Mouse (Mus musculus) heart, embryonic 16.5 days (tissue): ENCODE results near the gene Chrna1. TPM values are rescaled to one million over a fixed set of nuclear protein-coding genes. Genes with fewer than 3 reads are reported as not detected.

Experiments
- ATAC-seq: fragments of 200-750 bp; cut with Nextera tagmentation; replicated peaks from 2 replicates; pipeline ENCODE4 v1.8.0; 2017; ENCODE audit warnings: moderate number of reproducible peaks; ENCODE audit not compliant: insufficient read depth, low FRiP score; ENCODE audit errors: extremely low read depth
- H3K27ac ChIP-seq: fragments of 300-500 bp; sonication (generic); 2 replicates; pipeline ENCODE4 v1.5.1; 2014; ENCODE audit warnings: mild to moderate bottlenecking, low read length, control low read depth, moderate library complexity
- H3K27me3 ChIP-seq: fragments of 300-500 bp; sonication (generic); 2 replicates; pipeline ENCODE4 v1.6.1; 2014; ENCODE audit warnings: low read length, mixed read lengths; ENCODE audit not compliant: control insufficient read depth, insufficient read depth
- H3K36me3 ChIP-seq: fragments of 300-500 bp; sonication (generic); 2 replicates; pipeline ENCODE4 v1.6.1; 2014; ENCODE audit not compliant: control insufficient read depth, insufficient read depth
- H3K4me1 ChIP-seq: fragments of 300-500 bp; sonication (generic); 2 replicates; pipeline ENCODE4 v1.6.1; 2014; ENCODE audit warnings: low read length, mixed read lengths; ENCODE audit not compliant: control insufficient read depth, insufficient read depth
- H3K4me2 ChIP-seq: fragments of 300-500 bp; sonication (generic); 2 replicates; pipeline ENCODE4 v1.6.1; 2014; ENCODE audit warnings: low read depth, mild to moderate bottlenecking, control low read depth, low read length
- H3K4me3 ChIP-seq: fragments of 300-500 bp; sonication (generic); 2 replicates; pipeline ENCODE4 v1.5.1; 2014; ENCODE audit warnings: mild to moderate bottlenecking, control low read depth, low read length
- H3K9ac ChIP-seq: fragments of 300-500 bp; sonication (generic); 2 replicates; pipeline ENCODE4 v1.6.1; 2014; ENCODE audit warnings: low read length, control low read depth
- H3K9me3 ChIP-seq: fragments of 300-500 bp; sonication (generic); replicated peaks from 2 replicates; pipeline ENCODE4 v1.6.1; 2016; ENCODE audit warnings: low read length; ENCODE audit not compliant: control insufficient read depth
- WGBS: fragments of 180-500 bp; shearing (Covaris S2); extraction: QIAGEN DNeasy Blood & Tissue Kit; methylation state at CpG from one replicate; pipeline ENCODE4 v1.1.7; 2014; 5-methylcytosine and 5-hydroxymethylcytosine counted together
- polyA plus RNA-seq: library from polyadenylated mRNA; unstranded; fragments of >200 nt; fragmentation: Nextera tagmentation; extraction: Ambion mirVana; gene quantifications from 2 replicates; pipeline ENCODE4 v1.2.1, GENCODE M21; 2015

The Chrna1 gene
- polyA plus RNA-seq, 1 experiment from 2014 or later, result 0.34 TPM

DNA sequence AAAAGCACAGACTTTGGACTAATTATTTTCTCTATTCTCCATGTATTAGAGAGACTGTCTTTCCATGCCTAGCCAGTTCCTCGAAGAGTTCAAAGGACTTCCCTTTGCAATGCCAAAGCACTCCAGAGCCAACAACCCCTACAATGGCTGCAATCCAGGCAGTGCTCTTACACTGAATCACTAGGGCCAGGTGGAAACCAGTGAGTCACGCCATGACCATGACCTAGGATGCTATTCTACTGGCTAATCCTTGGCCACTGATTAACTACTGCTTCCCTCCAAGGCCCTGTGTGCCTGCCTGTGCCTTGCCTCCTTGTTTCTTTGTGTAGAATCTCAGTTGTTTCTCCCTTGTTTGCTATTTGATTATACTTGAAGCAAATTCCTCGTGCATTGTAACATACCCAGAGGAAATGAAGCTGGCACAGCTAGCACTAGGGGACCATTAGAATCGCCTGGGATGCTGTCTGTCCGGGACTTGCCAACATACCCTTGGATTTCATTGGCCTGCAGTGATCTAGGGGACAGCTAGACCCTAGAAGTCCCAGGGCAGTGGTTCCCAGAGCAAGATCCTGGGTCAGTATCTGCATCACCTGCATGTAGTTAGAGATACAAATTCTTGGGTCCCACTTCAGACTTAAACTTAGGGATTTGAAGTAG lies 29.1 kb upstream of the Chrna1 start:
- H3K27ac ChIP-seq, result no peak overlapping the region
- H3K4me2 ChIP-seq, result no peak overlapping the region
- H3K4me3 ChIP-seq, result no peak overlapping the region
- H3K27me3 ChIP-seq, result no peaks in the 10 kb centered on the region
- no peaks in the 10 kb centered on the region for H3K9me3 ChIP-seq
- no peak overlapping the region for H3K9ac ChIP-seq
- H3K36me3 ChIP-seq, result peaks cover 4% of the 10 kb centered on the region
- no peak for ATAC-seq
- 75% methylated on average over 5 of the region's 5 CpGs for WGBS
- H3K4me1 ChIP-seq, result no peaks in the 10 kb centered on the region

DNA sequence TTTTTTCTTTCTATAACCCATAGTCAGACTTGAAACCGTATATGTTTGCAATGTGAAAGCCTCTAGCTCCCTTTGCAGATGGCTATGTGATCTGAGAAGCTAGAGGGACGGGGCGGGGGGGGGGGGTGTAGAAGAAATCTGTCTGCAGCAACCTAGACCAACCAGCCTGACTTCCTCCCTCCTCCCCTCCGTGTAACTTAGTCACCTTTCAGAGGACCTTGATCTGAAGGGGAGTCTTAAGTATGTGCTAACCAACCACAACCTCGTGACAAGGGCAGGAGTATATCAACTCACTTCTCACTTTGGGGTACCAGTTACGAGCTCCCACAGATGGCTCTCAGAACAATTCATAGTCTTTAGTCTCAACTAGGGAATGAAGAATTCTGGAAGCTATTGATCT lies 28.3 kb upstream of the Chrna1 start:
- Histone ChIP-seq H3K27me3 (no peaks in the 10 kb centered on the region), H3K4me1 (no peaks in the 10 kb centered on the region), H3K9me3 (no peaks in the 10 kb centered on the region), H3K4me3 (no peak overlapping the region), H3K9ac (no peak overlapping the region), H3K27ac (no peak overlapping the region), H3K36me3 (peaks cover 4% of the 10 kb centered on the region), H3K4me2 (no peak overlapping the region)
- ATAC-seq, result no peak
- WGBS, result 79% methylated on average over 6 of the region's 6 CpGs

DNA sequence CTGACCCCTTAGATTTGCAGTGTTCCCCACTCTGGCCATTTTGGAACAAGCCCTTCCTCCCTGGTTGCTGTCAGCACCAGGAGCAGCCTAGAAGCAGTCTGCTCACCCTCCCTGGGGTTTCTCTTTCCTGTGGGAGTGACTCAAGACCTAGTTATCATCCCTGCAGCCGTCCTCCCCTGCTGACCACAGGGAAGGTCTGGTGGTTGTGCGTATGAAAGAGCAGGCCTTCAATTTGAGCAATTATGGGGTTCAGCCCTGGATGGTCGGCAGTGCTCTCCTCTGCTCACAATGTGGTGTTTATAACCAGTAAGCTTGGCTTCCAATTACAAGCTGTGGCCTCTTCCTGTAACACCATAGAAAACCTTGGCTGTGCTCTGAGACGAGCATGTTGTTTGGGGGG lies 27.5 kb upstream of the Chrna1 start:
- Histone ChIP-seq H3K4me1 (no peaks in the 10 kb centered on the region), H3K36me3 (peaks cover 3% of the 10 kb centered on the region), H3K9ac (no peak overlapping the region), H3K4me2 (no peak overlapping the region), H3K9me3 (no peaks in the 10 kb centered on the region), H3K27ac (no peak overlapping the region), H3K27me3 (no peaks in the 10 kb centered on the region), H3K4me3 (no peak overlapping the region)
- ATAC-seq, result 0 out of 2 replicates have a peak, but pooled peaks have one; percentile 49
- WGBS, result 33% methylated on average over 4 of the region's 4 CpGs

DNA sequence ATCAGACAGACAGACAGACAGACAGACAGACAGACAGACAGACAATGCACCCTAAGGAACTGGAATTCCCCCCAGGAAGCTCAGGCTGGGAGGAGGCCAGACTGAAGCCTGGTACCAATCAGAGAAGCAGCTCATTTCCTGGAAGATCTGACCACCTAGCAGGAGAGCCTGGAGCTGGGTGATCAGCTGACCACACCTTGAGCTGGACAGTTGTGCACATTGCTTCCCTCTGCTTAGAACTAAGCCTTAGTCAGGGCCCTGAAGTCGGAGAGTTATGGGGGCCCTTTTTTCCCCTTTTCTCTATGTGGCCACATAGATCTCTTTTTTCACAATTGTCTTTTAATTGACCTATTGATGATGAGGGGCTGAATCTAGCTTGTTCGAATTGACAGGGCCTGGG lies 27.0 kb upstream of the Chrna1 start:
- Histone ChIP-seq H3K27me3 (no peaks in the 10 kb centered on the region), H3K9ac (no peak overlapping the region), H3K4me2 (no peak overlapping the region), H3K27ac (no peak overlapping the region), H3K4me3 (no peak overlapping the region), H3K36me3 (no peaks in the 10 kb centered on the region), H3K9me3 (no peaks in the 10 kb centered on the region), H3K4me1 (no peaks in the 10 kb centered on the region)
- ATAC-seq, result 0 out of 2 replicates have a peak, but pooled peaks have one; percentile 50
- whole genome bisulfite sequencing, result 54% methylated on average over 2 of the region's 2 CpGs

DNA sequence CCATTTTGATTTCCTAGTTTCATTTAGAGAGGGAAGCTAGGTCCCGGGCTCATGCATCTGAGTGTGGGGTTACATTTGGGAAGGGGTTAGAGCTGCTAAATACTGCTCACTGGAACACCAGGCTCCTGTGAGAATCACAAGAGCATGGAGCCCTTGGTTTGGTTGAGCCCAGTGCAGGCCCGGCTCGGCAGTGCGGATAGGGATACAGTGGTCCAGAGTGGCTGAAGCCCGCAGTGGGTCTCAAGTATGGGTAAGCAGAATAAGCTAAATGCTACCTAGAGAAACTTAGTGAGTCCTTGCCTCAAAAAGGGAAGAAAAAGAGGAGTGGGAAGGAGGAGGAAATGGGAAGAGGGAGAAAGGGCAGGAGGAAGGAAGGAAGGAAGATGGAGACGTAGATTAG lies 26.5 kb upstream of the Chrna1 start:
- Histone ChIP-seq H3K9me3 (no peaks in the 10 kb centered on the region), H3K4me3 (no peak overlapping the region), H3K9ac (no peak overlapping the region), H3K27me3 (no peaks in the 10 kb centered on the region), H3K36me3 (no peaks in the 10 kb centered on the region), H3K4me1 (no peaks in the 10 kb centered on the region), H3K27ac (no peak overlapping the region), H3K4me2 (no peak overlapping the region)
- WGBS, result 88% methylated on average over 6 of the region's 6 CpGs
- no peak for ATAC-seq

DNA sequence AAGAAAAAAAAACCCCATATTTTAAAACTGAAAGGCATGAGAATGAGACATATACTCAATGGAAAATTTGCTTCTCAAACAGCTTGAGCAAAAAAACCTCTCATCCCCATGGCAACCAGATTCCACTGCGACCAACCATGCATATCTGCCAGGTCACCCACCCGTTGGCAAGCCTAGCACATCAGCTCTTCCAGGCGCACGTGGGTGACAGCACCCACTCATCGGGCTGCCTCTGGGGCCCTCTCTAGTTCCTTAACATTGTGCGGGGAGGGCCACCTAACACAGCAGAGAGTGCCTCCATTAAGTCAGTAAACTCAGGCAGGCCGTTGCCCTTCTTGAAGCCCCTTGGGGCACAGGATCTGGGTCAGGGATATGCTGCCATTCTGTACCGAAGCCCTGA lies 24.9 kb upstream of the Chrna1 start:
- Histone ChIP-seq H3K36me3 (no peaks in the 10 kb centered on the region), H3K4me1 (no peaks in the 10 kb centered on the region), H3K4me3 (no peak overlapping the region), H3K27me3 (no peaks in the 10 kb centered on the region), H3K27ac (no peak overlapping the region), H3K4me2 (no peak overlapping the region), H3K9ac (no peak overlapping the region), H3K9me3 (no peaks in the 10 kb centered on the region)
- WGBS, result 64% methylated on average over 8 of the region's 8 CpGs
- no peak for ATAC-seq

DNA sequence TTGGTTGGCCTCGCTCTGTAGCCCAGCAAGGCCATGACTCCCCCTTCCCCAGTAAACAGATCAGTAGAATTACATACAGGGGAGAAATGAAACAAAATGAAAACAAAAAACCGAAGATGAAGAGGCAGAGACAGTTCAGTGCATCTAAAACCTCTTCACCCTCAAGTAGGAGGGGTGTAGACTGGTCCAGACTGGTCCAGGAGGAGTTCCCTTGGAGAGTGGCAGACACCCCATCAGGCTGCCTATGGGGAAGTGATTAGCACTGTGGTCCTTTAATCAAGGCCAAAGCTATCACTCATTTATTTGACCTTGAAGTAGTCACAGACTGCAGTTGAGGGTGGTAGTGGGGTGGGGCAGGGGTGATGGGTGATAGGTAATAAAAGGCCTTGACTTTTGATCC lies 24.4 kb upstream of the Chrna1 start:
- ATAC-seq, result no peak
- no peak overlapping the region for H3K27ac ChIP-seq

DNA sequence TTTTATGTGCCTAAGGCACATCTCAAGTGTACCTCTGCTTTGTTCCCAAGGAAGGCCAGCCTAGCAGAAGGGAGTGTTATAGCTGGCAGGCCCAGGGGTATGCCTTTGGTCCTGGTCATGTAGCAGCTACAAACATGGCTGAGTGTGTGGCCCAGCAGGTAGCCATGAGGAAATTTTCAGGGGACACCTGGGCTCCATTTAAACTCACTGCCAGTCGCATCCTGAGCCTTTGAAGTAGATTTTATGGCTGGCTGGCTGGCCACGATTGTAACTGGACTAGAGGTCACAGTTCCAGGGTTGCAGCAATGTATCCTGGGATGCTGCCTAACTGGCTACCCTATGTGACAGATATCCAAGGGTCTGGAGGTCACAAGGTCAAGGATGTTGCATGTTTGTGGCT lies 20.5 kb upstream of the Chrna1 start:
- Histone ChIP-seq H3K9ac (no peak overlapping the region), H3K4me1 (peaks cover 9% of the 10 kb centered on the region), H3K9me3 (no peaks in the 10 kb centered on the region), H3K36me3 (no peaks in the 10 kb centered on the region), H3K4me2 (no peak overlapping the region), H3K4me3 (no peak overlapping the region), H3K27me3 (no peaks in the 10 kb centered on the region), H3K27ac (no peak overlapping the region)
- ATAC-seq, result no peak
- 70% methylated on average over 2 of the region's 2 CpGs for WGBS

More for the DNA sequence above, 24.4 kb upstream of the Chrna1 start:
- Histone ChIP-seq H3K36me3 (no peaks in the 10 kb centered on the region), H3K9ac (no peak overlapping the region), H3K4me1 (no peaks in the 10 kb centered on the region), H3K27me3 (no peaks in the 10 kb centered on the region), H3K9me3 (no peaks in the 10 kb centered on the region), H3K4me3 (no peak overlapping the region), H3K4me2 (no peak overlapping the region)
- WGBS, result 80% methylated on average over 2 of the region's 2 CpGs

DNA sequence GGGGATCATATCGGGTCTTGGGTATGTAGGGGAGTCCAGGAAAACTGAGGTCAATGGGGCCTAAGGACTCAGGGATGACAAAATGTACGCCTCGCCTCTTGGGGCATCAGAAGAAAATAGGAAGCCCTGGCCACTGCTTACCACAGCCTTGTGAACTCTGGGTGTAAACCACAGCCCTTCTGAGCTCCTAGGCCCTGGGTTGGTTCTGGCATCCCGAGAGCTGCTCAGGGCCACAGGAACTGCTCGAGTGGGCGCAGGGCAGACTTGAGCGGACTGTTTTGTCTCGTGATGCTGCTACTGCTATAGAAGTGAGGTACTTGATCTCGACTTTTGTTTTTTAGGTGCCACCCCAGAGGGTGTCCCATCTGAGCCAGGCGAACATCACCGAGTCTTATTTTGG lies 17.6 kb upstream of the Chrna1 start:
- no peak overlapping the region for H3K9ac ChIP-seq
- H3K9me3 ChIP-seq, result no peaks in the 10 kb centered on the region
- 88% methylated on average over 11 of the region's 11 CpGs for WGBS
- H3K4me2 ChIP-seq, result no peak overlapping the region
- no peak overlapping the region for H3K4me3 ChIP-seq
- H3K27me3 ChIP-seq, result no peaks in the 10 kb centered on the region
- H3K27ac ChIP-seq, result no peak overlapping the region
- no peaks in the 10 kb centered on the region for H3K36me3 ChIP-seq
- ATAC-seq, result no peak
- peaks cover 16% of the 10 kb centered on the region for H3K4me1 ChIP-seq
